Mouse (Mus musculus) common myeloid progenitor, adult 5-6 weeks (primary cell): ENCODE results near the gene Gpr50. TPM values are rescaled to one million over a fixed set of nuclear protein-coding genes. Genes with fewer than 3 reads are reported as not detected.

Source experiments
- ATAC-seq: replicated peaks from 2 replicates; pipeline ENCODE4 v1.8.0; 2016; ENCODE audit warnings: low read depth, mild to moderate bottlenecking, moderate TSS enrichment, inconsistent platforms; ENCODE audit not compliant: poor library complexity, severe bottlenecking
- total RNA-seq: library from RNA; stranded (forward); fragments of 200-1000, 187-1606 nt; gene quantifications from 2 replicates; pipeline ENCODE4 v1.2.3, GENCODE M21; 2017

The Gpr50 gene
- total RNA-seq = not detected in 2 replicates

GRCm38 (mm10) chrX:71663374-71663773 lies at the start of gene Gpr50:
TSS of gene Gpr50 (plus strand) at chrX:71663667.
- ATAC-seq = no peak

GRCm38 (mm10) chrX:71622286-71622685 lies 41.2 kb upstream of the Gpr50 start:
- peak; percentile 95 for ATAC-seq

GRCm38 (mm10) chrX:71623843-71624242 lies 39.6 kb upstream of the Gpr50 start:
- ATAC-seq = peak; percentile 62; the same call in 1 of the 2 replicates

GRCm38 (mm10) chrX:71628306-71628705 lies 35.2 kb upstream of the Gpr50 start:
- no peak for ATAC-seq

- no peak for ATAC-seq
These were observed 32.8 kb upstream of the Gpr50 start for GRCm38 (mm10) chrX:71630709-71631108.

GRCm38 (mm10) chrX:71631130-71631529 lies 32.3 kb upstream of the Gpr50 start:
- no peak for ATAC-seq

- peak; percentile 62 for ATAC-seq
These were observed 15.5 kb upstream of the Gpr50 start for GRCm38 (mm10) chrX:71647958-71648357.

GRCm38 (mm10) chrX:71648434-71648833 lies 15.0 kb upstream of the Gpr50 start:
- no peak for ATAC-seq

GRCm38 (mm10) chrX:71648848-71649454 lies 14.5 kb upstream of the Gpr50 start:
- ATAC-seq = 0 out of 2 replicates have a peak, but pooled peaks have one; percentile 25

- ATAC-seq = no peak
These were observed 13.5 kb upstream of the Gpr50 start for GRCm38 (mm10) chrX:71649993-71650392.

GRCm38 (mm10) chrX:71661794-71662193 lies 1.7 kb upstream of the Gpr50 start:
- no peak for ATAC-seq

- ATAC-seq = no peak
These were observed 612 bp downstream of the Gpr50 start for GRCm38 (mm10) chrX:71663871-71664687.

- ATAC-seq = no peak
These were observed 1.2 kb downstream of the Gpr50 start for GRCm38 (mm10) chrX:71664688-71665026.

- ATAC-seq = no peak
These were observed 6.8 kb downstream of the Gpr50 start for GRCm38 (mm10) chrX:71670254-71670653.

GRCm38 (mm10) chrX:71700817-71701469 lies 37.5 kb downstream of the Gpr50 start:
- no peak for ATAC-seq

Other genes with a start within 250 kb of the Gpr50 start
- 11.1 and 12.0 TPM in 2 replicates for gene Cd99l2, start 170.8 kb upstream of the Gpr50 start, total RNA-seq
- gene Hmgb3, start 107.7 kb upstream of the Gpr50 start, total RNA-seq = 362 and 365 TPM in 2 replicates
- gene Vma21, start 152.3 kb downstream of the Gpr50 start, total RNA-seq = 21.7 and 28.2 TPM in 2 replicates